Mouse (Mus musculus) brain, embryonic 14.5 days (tissue): ENCODE results near the gene Mdfi.

Source experiments
- CTCF ChIP-seq: fragments of 200-500 bp; IDR thresholded peaks from 2 replicates; pipeline ENCODE4 v1.5.1; 2012; ENCODE audit warnings: inconsistent platforms, mild to moderate bottlenecking, moderate library complexity, borderline replicate concordance; ENCODE audit not compliant: insufficient read depth, insufficient read length; ENCODE audit errors: extremely low read depth
- POLR2A ChIP-seq: fragments of 200-500 bp; IDR thresholded peaks from 2 replicates; pipeline ENCODE4 v1.6.1; 2012; ENCODE audit warnings: mild to moderate bottlenecking, inconsistent platforms, borderline replicate concordance; ENCODE audit not compliant: poor library complexity, insufficient read depth, insufficient read length, severe bottlenecking; ENCODE audit errors: extremely low read depth

DNA sequence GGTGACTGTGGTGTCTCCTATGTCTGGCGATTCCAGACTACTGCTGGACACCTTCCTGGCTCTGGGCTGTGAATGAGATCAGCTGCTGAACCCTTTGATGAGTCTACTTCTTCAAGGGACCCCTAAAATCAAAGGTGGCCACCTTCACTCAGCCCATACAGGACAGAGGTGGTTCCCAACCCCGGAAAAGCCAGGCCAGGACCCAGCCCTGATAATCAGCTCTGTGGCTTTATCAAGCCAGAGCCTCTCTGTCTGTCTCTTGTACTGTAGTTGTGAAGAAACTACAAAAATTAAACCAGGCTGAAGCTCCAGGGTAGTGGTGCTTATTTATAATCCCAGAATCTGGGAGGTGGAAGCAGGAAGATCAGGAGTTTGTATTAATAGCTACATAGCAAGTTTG, 57.4 kb downstream of the Mdfi start:
- TF ChIP-seq CTCF: no peak
- no peak for TF ChIP-seq POLR2A
